ENCODE assay signal across 15 mouse cellular contexts in genomic region chr12:33028708-33029107, GRCm38 (mm10).
DNase-seq lines count a peak whose midpoint lies in the region; ATAC-seq and TF ChIP-seq lines count a peak whose summit lies in the region.
"Had no signal": no experiment of that assay in that cellular context is flagged by ENCODE, and none has a peak within 500 bp of the region (broad histone marks: within the 10 kb centered on the region; RNA-seq: fewer than 3 reads in every experiment).

No protein-coding gene starts in this region.

- H3K4me3 ChIP-seq in heart, embryonic 12.5 days, result no peak overlapping the region
- H3K4me3 ChIP-seq in ES-E14 (ENCODE audit: insufficient read depth in 1 of 2, low read depth in 1 of 2, low read length in 2 of 2, poor library complexity in 1 of 2, severe bottlenecking in 1 of 2), result peak overlapping the region; percentile 30 to 34; a peak in 2 of 4 replicates
- H3K4me3 ChIP-seq in embryonic facial prominence, embryonic 11.5 days (ENCODE audit: low read depth, low read length), result no peak overlapping the region
- H3K4me3 ChIP-seq: embryonic facial prominence, embryonic 15.5 days; lung, embryonic 15.5 days; neural tube, embryonic 13.5 days; stomach, embryonic 15.5 days had no signal

- H3K9me3 ChIP-seq in heart, embryonic 12.5 days (replicated peaks), result no peaks in the 10 kb centered on the region
- H3K9me3 ChIP-seq in ES-E14 (ENCODE audit: control insufficient read depth, insufficient read depth, low read depth, low read length), result no peaks in the 10 kb centered on the region
- no peaks in the 10 kb centered on the region for H3K9me3 ChIP-seq in embryonic facial prominence, embryonic 11.5 days (replicated peaks; ENCODE audit: control insufficient read depth, low read length)
- H3K9me3 ChIP-seq: embryonic facial prominence, embryonic 15.5 days; lung, embryonic 15.5 days; neural tube, embryonic 13.5 days; stomach, embryonic 15.5 days had no signal

- in situ Hi-C loops in ES-E14 (cut with MboI; ENCODE audit: low sequenced_read_pairs in 2 of 2, unreplicated experiment in 2 of 2), result loop anchor here (5.0 kb wide), 2 partner anchors 239 to 244 kb away; no protein-coding TSS in a partner anchor

- peaks cover 21% of the 10 kb centered on the region for H3K4me1 ChIP-seq in heart, embryonic 12.5 days (replicated peaks)
- H3K4me1 ChIP-seq in ES-E14 (ENCODE audit: control insufficient read depth in 2 of 2, insufficient read depth in 2 of 2, low read length in 2 of 2, poor library complexity in 1 of 2), result peaks cover 0 to 4% of the 10 kb centered on the region in 2 experiments; a peak in 2 of 4 replicates
- 0 out of 2 replicates have a peak, but pooled peaks cover 3% of the 10 kb centered on the region for H3K4me1 ChIP-seq in embryonic facial prominence, embryonic 11.5 days (ENCODE audit: control insufficient read depth, insufficient read depth, low read length)

- H3K27ac ChIP-seq in heart, embryonic 12.5 days (ENCODE audit: poor library complexity, severe bottlenecking), result no peak overlapping the region
- H3K27ac ChIP-seq in ES-E14 (ENCODE audit: insufficient read depth, low read depth, low read length, poor library complexity, severe bottlenecking), result no peak overlapping the region
- no peak overlapping the region for H3K27ac ChIP-seq in embryonic facial prominence, embryonic 11.5 days (replicated peaks; ENCODE audit: low read depth, low read length)
- H3K27ac ChIP-seq: embryonic facial prominence, embryonic 15.5 days; lung, embryonic 15.5 days; neural tube, embryonic 13.5 days; stomach, embryonic 15.5 days had no signal

- H3K27me3 ChIP-seq in heart, embryonic 12.5 days (replicated peaks), result peaks cover 6% of the 10 kb centered on the region
- H3K27me3 ChIP-seq in embryonic facial prominence, embryonic 11.5 days (ENCODE audit: control insufficient read depth, insufficient read depth, low read length), result no peaks in the 10 kb centered on the region
- H3K27me3 ChIP-seq: lung, embryonic 15.5 days; Patski; stomach, embryonic 15.5 days had no signal

- 48% methylated on average over 13 of the region's 13 CpGs for WGBS in heart, embryonic 12.5 days
- WGBS in embryonic facial prominence, embryonic 11.5 days, result 51% methylated on average over 13 of the region's 13 CpGs

- no peaks in the 10 kb centered on the region for H3K36me3 ChIP-seq in heart, embryonic 12.5 days
- no peaks in the 10 kb centered on the region for H3K36me3 ChIP-seq in ES-E14 (ENCODE audit: control insufficient read depth, insufficient read depth, low read length, poor library complexity, severe bottlenecking)
- H3K36me3 ChIP-seq in embryonic facial prominence, embryonic 11.5 days (replicated peaks; ENCODE audit: control insufficient read depth, insufficient read depth, low read depth, low read length), result no peaks in the 10 kb centered on the region
- H3K36me3 ChIP-seq: embryonic facial prominence, embryonic 15.5 days; lung, embryonic 15.5 days; neural tube, embryonic 13.5 days; stomach, embryonic 15.5 days had no signal

- 0 out of 2 replicates have a peak overlapping the region, but pooled peaks have one; percentile 5 for H3K4me2 ChIP-seq in heart, embryonic 12.5 days
- H3K4me2 ChIP-seq in embryonic facial prominence, embryonic 11.5 days (ENCODE audit: low read depth, low read length), result no peak overlapping the region
- H3K4me2 ChIP-seq: embryonic facial prominence, embryonic 15.5 days; liver, embryonic 11.5 days; lung, embryonic 15.5 days; neural tube, embryonic 13.5 days; stomach, embryonic 15.5 days had no signal

- intact Hi-C loops in heart, postnatal 25 days (cut with DNase I), result loop anchor here (2.0 to 5.0 kb wide), 4 partner anchors 120 to 399 kb away; partner anchors contain the start of gene Twistnb

- no peak for DNase-seq in heart, postnatal 25 days (ENCODE audit: low spot score)
- peak; percentile 31 to 45 for DNase-seq in kidney, postnatal 4 days
- DNase-seq in kidney, adult 9 months, result no peak
- DNase-seq in ES-E14 (ENCODE audit: low read depth, low spot score), result no peak
- DNase-seq in embryonic facial prominence, embryonic 11.5 days (ENCODE audit: low spot score), result no peak
- DNase-seq in layer of hippocampus, adult 9-11 months, result no peak
- DNase-seq: heart, postnatal 36 days; kidney, adult 18-20 months had no signal

- ATAC-seq in heart, embryonic 12.5 days (ENCODE audit: insufficient number of reproducible peaks, low FRiP score), result no peak; the same call in 1 of the 2 replicates
- ATAC-seq in embryonic facial prominence, embryonic 11.5 days (replicated peaks; ENCODE audit: insufficient number of reproducible peaks, low FRiP score, low TSS enrichment, low read depth), result peak; percentile 57
- ATAC-seq: Patski had no signal

- no peak overlapping the region for H3K9ac ChIP-seq in heart, embryonic 12.5 days
- no peak overlapping the region for H3K9ac ChIP-seq in ES-E14 (ENCODE audit: insufficient read depth, low read depth, low read length, poor library complexity, severe bottlenecking)
- no peak overlapping the region; the same call in 1 of the 2 replicates for H3K9ac ChIP-seq in embryonic facial prominence, embryonic 11.5 days (replicated peaks; ENCODE audit: low read length)
- H3K9ac ChIP-seq: embryonic facial prominence, embryonic 15.5 days; lung, embryonic 15.5 days; neural tube, embryonic 13.5 days; stomach, embryonic 15.5 days had no signal

TF ChIP-seq in ES-E14, 5 proteins besides CTCF, POLR2A, EP300 and RAD21:
- TF ChIP-seq MAFK (IDR thresholded peaks at IDR 0.05; ENCODE audit: insufficient read depth, low read depth, low read length), result no peak
TF ChIP-seq in ES-E14: peak in this region for 0.

Comparison
In these comparisons a context has a peak if more than half of its experiments do, and no peak if none do; other contexts are left out.
1. DNase-seq: peak in kidney, postnatal 4 days (2 of 2); none in heart, postnatal 25 days (single experiment), kidney, adult 9 months (single experiment), ES-E14 (single experiment), embryonic facial prominence, embryonic 11.5 days (single experiment) and layer of hippocampus, adult 9-11 months (single experiment).
2. H3K4me3 ChIP-seq: peak in ES-E14 (2 of 2); none in heart, embryonic 12.5 days (single experiment) and embryonic facial prominence, embryonic 11.5 days (single experiment).